Mouse (Mus musculus) CH12.LX (cell line): ENCODE measurements at regions not wholly inside any gene's neighbourhood (a gene's known extent, or its start where the extent isn't known, plus 50 kb on each side); places are given as distances from the start of the nearest gene placed in this dataset.

ENCODE experiments used
- DNase-seq: peaks from one replicate; pipeline ENCODE4 v3.0.0-alpha.2; 2013; ENCODE audit errors: extremely low read depth
- H3K27ac ChIP-seq: 2 replicates; pipeline ENCODE4 v1.5.1; 2012; ENCODE audit warnings: low read depth, mild to moderate bottlenecking, control low read depth, moderate library complexity; ENCODE audit not compliant: insufficient read depth
- H3K27me3 ChIP-seq: replicated peaks from 2 replicates; pipeline ENCODE3; 2012; ENCODE audit warnings: inconsistent platforms
- H3K36me3 ChIP-seq, 2 experiments: replicated peaks in 1 of 2; 2 replicates each; pipeline versions ENCODE3 to v1.6.1; 2012; ENCODE audit warnings: inconsistent platforms in 1 of 2, low read length in 1 of 2, mild to moderate bottlenecking in 1 of 2, mixed read lengths in 1 of 2, moderate library complexity in 1 of 2; ENCODE audit not compliant: control insufficient read depth in 1 of 2, insufficient read depth in 1 of 2
- H3K4me1 ChIP-seq, 2 experiments: 2 replicates each; pipeline ENCODE4 v1.6.1; 2012; ENCODE audit warnings: inconsistent platforms in 1 of 2, moderate library complexity in 1 of 2; ENCODE audit not compliant: insufficient read depth in 2 of 2, control insufficient read depth in 1 of 2
- H3K4me2 ChIP-seq: 2 replicates; pipeline ENCODE4 v1.6.1; 2012; ENCODE audit warnings: low read depth, mild to moderate bottlenecking, control low read depth; ENCODE audit not compliant: poor library complexity, insufficient read depth, severe bottlenecking
- H3K4me3 ChIP-seq, 3 experiments: fragments of 150-350 bp in 1 of 3; sonication (generic) in 1 of 3; replicated peaks in 1 of 3; 2 replicates each; pipeline versions ENCODE3 to v1.5.1; 2011 to 2012; ENCODE audit warnings: low read depth in 2 of 3, low read length in 2 of 3, mild to moderate bottlenecking in 2 of 3, moderate library complexity in 2 of 3, control low read depth in 1 of 3, improper control_type of control experiment in 1 of 3, inconsistent platforms in 1 of 3, mixed read lengths in 1 of 3; ENCODE audit not compliant: poor library complexity in 1 of 3
- H3K79me2 ChIP-seq: replicated peaks from 2 replicates; pipeline ENCODE4 v1.6.1; 2012; ENCODE audit warnings: mild to moderate bottlenecking, moderate library complexity; ENCODE audit not compliant: control insufficient read depth, poor library complexity, insufficient read depth, severe bottlenecking; ENCODE audit errors: extremely low read depth
- H3K9ac ChIP-seq: 2 replicates; pipeline ENCODE4 v1.6.1; 2012; ENCODE audit warnings: low read depth, mild to moderate bottlenecking, control low read depth, moderate library complexity; ENCODE audit not compliant: insufficient read depth
- H3K9me3 ChIP-seq: replicated peaks from 2 replicates; pipeline ENCODE3; 2012; ENCODE audit warnings: low read length, inconsistent platforms, mixed read lengths
- BHLHE40 ChIP-seq: IDR thresholded peaks from 2 replicates; pipeline ENCODE4 v1.6.1; 2011; ENCODE audit warnings: mild to moderate bottlenecking, low read depth, low read length, improper control_type of control experiment
- CHD2 ChIP-seq: IDR thresholded peaks from 2 replicates; pipeline ENCODE4 v1.6.1; 2011; ENCODE audit warnings: low read length, improper control_type of control experiment
- E2F4 ChIP-seq: IDR thresholded peaks from 2 replicates; pipeline ENCODE4 v1.6.1; 2011; ENCODE audit warnings: low read depth, low read length, improper control_type of control experiment; ENCODE audit not compliant: insufficient replicate concordance
- EP300 ChIP-seq: IDR thresholded peaks from 2 replicates; pipeline ENCODE4 v1.6.1; 2011; ENCODE audit warnings: low read length, improper control_type of control experiment
- ETS1 ChIP-seq: conservative IDR thresholded peaks from 2 replicates; pipeline ENCODE4 v1.6.1; 2012; ENCODE audit warnings: low read depth, mild to moderate bottlenecking, inconsistent platforms, low read length, improper control_type of control experiment, moderate library complexity
- HCFC1 ChIP-seq: IDR thresholded peaks from 2 replicates; pipeline ENCODE4 v1.6.1; 2012; ENCODE audit warnings: low read depth, mild to moderate bottlenecking, inconsistent platforms, low read length, improper control_type of control experiment
- IRF4 ChIP-seq: IDR thresholded peaks from 2 replicates; pipeline ENCODE4 v1.6.1; 2014; ENCODE audit warnings: low read depth, mild to moderate bottlenecking, inconsistent platforms, low read length, improper control_type of control experiment
- JUN ChIP-seq: IDR thresholded peaks from 2 replicates; pipeline ENCODE4 v1.6.1; 2011; ENCODE audit warnings: low read depth, mild to moderate bottlenecking, low read length, improper control_type of control experiment, moderate library complexity; ENCODE audit not compliant: insufficient read depth
- KAT2A ChIP-seq: IDR thresholded peaks from 2 replicates; pipeline ENCODE4 v1.6.1; 2012; ENCODE audit warnings: low read length, improper control_type of control experiment, inconsistent platforms; ENCODE audit not compliant: insufficient replicate concordance
- MAFK ChIP-seq: IDR thresholded peaks from 2 replicates; pipeline ENCODE4 v1.6.1; 2011; ENCODE audit warnings: low read length, improper control_type of control experiment; ENCODE audit not compliant: insufficient replicate concordance
- MAX ChIP-seq: IDR thresholded peaks from 2 replicates; pipeline ENCODE4 v1.6.1; 2011; ENCODE audit warnings: low read length, improper control_type of control experiment
- MAZ ChIP-seq: IDR thresholded peaks from 2 replicates; pipeline ENCODE4 v1.6.1; 2012; ENCODE audit warnings: low read depth, mild to moderate bottlenecking, inconsistent platforms, low read length, improper control_type of control experiment, moderate library complexity
- MEF2A ChIP-seq: IDR thresholded peaks from 2 replicates; pipeline ENCODE4 v1.6.1; 2014; ENCODE audit warnings: low read depth, mild to moderate bottlenecking, inconsistent platforms, low read length, improper control_type of control experiment, borderline replicate concordance
- MXI1 ChIP-seq: IDR thresholded peaks from 2 replicates; pipeline ENCODE4 v1.6.1; 2011; ENCODE audit warnings: mild to moderate bottlenecking, low read depth, low read length, improper control_type of control experiment
- POLR2AphosphoS2 ChIP-seq: IDR thresholded peaks from 2 replicates; pipeline ENCODE4 v1.6.1; 2011; ENCODE audit warnings: low read depth, low read length, improper control_type of control experiment
- RAD21 ChIP-seq: IDR thresholded peaks from 2 replicates; pipeline ENCODE4 v1.6.1; 2011; ENCODE audit warnings: low read depth, mild to moderate bottlenecking, low read length, improper control_type of control experiment, moderate library complexity
- RCOR1 ChIP-seq: conservative IDR thresholded peaks from 2 replicates; pipeline ENCODE4 v1.6.1; 2012; ENCODE audit warnings: low read depth, mild to moderate bottlenecking, inconsistent platforms, low read length, improper control_type of control experiment
- SIN3A ChIP-seq: IDR thresholded peaks from 2 replicates; pipeline ENCODE4 v1.6.1; 2012; ENCODE audit warnings: low read length, improper control_type of control experiment, inconsistent platforms
- SMC3 ChIP-seq: IDR thresholded peaks from 2 replicates; pipeline ENCODE4 v1.6.1; 2011; ENCODE audit warnings: low read depth, low read length, improper control_type of control experiment
- TBP ChIP-seq: conservative IDR thresholded peaks from 2 replicates; pipeline ENCODE4 v1.6.1; 2011; ENCODE audit warnings: low read depth, low read length, improper control_type of control experiment
- TCF12 ChIP-seq: IDR thresholded peaks from 2 replicates; pipeline ENCODE4 v1.6.1; 2014; ENCODE audit warnings: low read depth, mild to moderate bottlenecking, inconsistent platforms, low read length, improper control_type of control experiment
- USF1 ChIP-seq: IDR thresholded peaks from 2 replicates; pipeline ENCODE4 v1.6.1; 2014; ENCODE audit warnings: low read depth, mild to moderate bottlenecking, inconsistent platforms, low read length, improper control_type of control experiment
- ZC3H11A ChIP-seq: IDR thresholded peaks from 2 replicates; pipeline ENCODE4 v1.6.1; 2012; ENCODE audit warnings: low read depth, mild to moderate bottlenecking, inconsistent platforms, low read length, improper control_type of control experiment
- ZKSCAN1 ChIP-seq: IDR thresholded peaks from 2 replicates; pipeline ENCODE4 v1.6.1; 2012; ENCODE audit warnings: low read depth, inconsistent platforms, low read length, improper control_type of control experiment, borderline replicate concordance
- ZMIZ1 ChIP-seq: IDR thresholded peaks from 2 replicates; pipeline ENCODE4 v1.6.1; 2012; ENCODE audit warnings: low read depth, mild to moderate bottlenecking, inconsistent platforms, low read length, improper control_type of control experiment
- dilution Hi-C: fragments of 300-500 bp; cut with MboI; formaldehyde crosslinking; loops from 2 replicates; pipeline ENCODE4 v1.14.3; 2020; ENCODE audit warnings: low sequenced_read_pairs; ENCODE audit not compliant: extremely low pct_unique_long_range_greater_than_20kb, extremely low pct_ligation_motif_present
- in situ Hi-C: fragments of 300-500 bp; cut with MboI; formaldehyde crosslinking; loops from 3 replicates; pipeline ENCODE4 v1.14.3; 2019; ENCODE audit warnings: low sequenced_read_pairs, low pct_ligation_motif_present, low pct_unique_long_range_greater_than_20kb, mixed read lengths

DNA sequence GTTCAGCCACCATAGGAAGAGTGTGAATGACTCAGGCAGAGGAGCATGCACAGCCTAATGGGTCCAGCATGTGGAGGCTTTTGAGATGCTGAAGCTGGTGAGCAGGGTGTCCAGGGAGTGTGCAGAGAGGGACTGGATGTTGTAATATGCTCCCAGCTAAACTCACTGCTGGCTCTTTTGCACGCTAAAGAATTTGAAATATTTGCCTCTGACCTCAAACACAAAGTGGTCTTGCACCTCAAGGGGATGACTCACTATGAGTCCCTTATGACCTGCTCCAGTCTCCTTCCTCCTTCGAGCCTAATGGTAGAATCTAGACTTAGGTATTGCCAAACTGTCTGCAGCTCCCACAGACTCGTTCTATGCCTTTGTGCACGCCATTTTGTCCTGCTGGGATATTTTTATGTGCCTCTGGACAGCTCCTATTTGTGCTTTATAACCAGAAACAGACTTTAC is 55.0 kb upstream of the Slit3 start:
- H3K4me3 ChIP-seq, result no peak overlapping the region
- dilution Hi-C loops, result no loop called here

DNA sequence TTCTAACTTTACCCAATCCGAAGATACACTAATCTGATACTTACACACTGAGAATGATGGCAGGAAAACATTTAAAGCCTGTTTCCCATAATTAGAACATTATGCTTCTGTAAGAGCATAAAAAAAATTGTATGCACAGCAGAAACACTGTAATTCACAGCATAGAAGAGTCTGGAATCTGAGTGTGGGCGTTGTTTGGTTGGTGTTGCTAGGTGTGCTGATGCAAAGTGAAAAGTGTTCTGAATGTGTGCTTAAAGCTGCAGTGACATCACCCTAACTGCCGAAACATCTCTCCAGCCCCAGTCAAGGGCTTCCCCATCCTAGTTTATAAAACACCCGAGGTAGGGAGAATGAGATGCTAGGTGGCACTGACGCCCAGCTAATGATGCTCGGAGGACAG is 63.2 kb upstream of the Slit3 start:
- Histone ChIP-seq H3K4me2 (no peak overlapping the region), H3K4me3 (no peak overlapping the region), H3K79me2 (no peaks in the 10 kb centered on the region), H3K27ac (no peak overlapping the region)
- TF ChIP-seq TBP, result no peak
- no peak for TF ChIP-seq SIN3A
- TF ChIP-seq EP300, result no peak
- TF ChIP-seq HCFC1, result no peak
- TF ChIP-seq CHD2, result no peak
- TF ChIP-seq MAX, result no peak
- no peak for TF ChIP-seq KAT2A
- TF ChIP-seq TCF12, result no peak
- TF ChIP-seq RCOR1, result no peak
- TF ChIP-seq BHLHE40, result no peak
- TF ChIP-seq RAD21, result no peak; the same call in 1 of the 2 replicates
- no peak for TF ChIP-seq MXI1
- no peak for TF ChIP-seq E2F4
- no peak for TF ChIP-seq IRF4
- no peak for TF ChIP-seq USF1
- TF ChIP-seq, all 38 proteins: peak for 0
- H3K36me3 ChIP-seq, result no peaks in the 10 kb centered on the region
- peaks cover 11 to 22% of the 10 kb centered on the region in 2 experiments for H3K4me1 ChIP-seq
- H3K9ac ChIP-seq, result no peak overlapping the region
- no peaks in the 10 kb centered on the region for H3K27me3 ChIP-seq
- dilution Hi-C loops, result no loop called here
- peaks cover 5% of the 10 kb centered on the region for H3K9me3 ChIP-seq
- in situ Hi-C loops, result no loop called here
- no peak for DNase-seq

More for the DNA sequence above, 55.0 kb upstream of the Slit3 start:
- Histone ChIP-seq H3K79me2 (no peaks in the 10 kb centered on the region), H3K9me3 (no peaks in the 10 kb centered on the region), H3K36me3 (no peaks in the 10 kb centered on the region), H3K4me2 (no peak overlapping the region), H3K27ac (no peak overlapping the region)
- TF ChIP-seq MAFK (no peak), ZKSCAN1 (no peak), RAD21 (no peak), BHLHE40 (no peak), ZMIZ1 (no peak), JUN (no peak), E2F4 (no peak), POLR2AphosphoS2 (no peak), ZC3H11A (no peak), SMC3 (no peak), EP300 (no peak), USF1 (no peak), MEF2A (no peak), MAZ (no peak), ETS1 (no peak)
- TF ChIP-seq, all 38 proteins: peak for 0
- in situ Hi-C loops, result no loop called here
- Histone ChIP-seq H3K27me3 (peaks cover 8% of the 10 kb centered on the region), H3K4me1 (peaks cover 6 to 16% of the 10 kb centered on the region in 2 experiments), H3K9ac (no peak overlapping the region)
- DNase-seq, result no peak
